In the genomic region with DNA sequence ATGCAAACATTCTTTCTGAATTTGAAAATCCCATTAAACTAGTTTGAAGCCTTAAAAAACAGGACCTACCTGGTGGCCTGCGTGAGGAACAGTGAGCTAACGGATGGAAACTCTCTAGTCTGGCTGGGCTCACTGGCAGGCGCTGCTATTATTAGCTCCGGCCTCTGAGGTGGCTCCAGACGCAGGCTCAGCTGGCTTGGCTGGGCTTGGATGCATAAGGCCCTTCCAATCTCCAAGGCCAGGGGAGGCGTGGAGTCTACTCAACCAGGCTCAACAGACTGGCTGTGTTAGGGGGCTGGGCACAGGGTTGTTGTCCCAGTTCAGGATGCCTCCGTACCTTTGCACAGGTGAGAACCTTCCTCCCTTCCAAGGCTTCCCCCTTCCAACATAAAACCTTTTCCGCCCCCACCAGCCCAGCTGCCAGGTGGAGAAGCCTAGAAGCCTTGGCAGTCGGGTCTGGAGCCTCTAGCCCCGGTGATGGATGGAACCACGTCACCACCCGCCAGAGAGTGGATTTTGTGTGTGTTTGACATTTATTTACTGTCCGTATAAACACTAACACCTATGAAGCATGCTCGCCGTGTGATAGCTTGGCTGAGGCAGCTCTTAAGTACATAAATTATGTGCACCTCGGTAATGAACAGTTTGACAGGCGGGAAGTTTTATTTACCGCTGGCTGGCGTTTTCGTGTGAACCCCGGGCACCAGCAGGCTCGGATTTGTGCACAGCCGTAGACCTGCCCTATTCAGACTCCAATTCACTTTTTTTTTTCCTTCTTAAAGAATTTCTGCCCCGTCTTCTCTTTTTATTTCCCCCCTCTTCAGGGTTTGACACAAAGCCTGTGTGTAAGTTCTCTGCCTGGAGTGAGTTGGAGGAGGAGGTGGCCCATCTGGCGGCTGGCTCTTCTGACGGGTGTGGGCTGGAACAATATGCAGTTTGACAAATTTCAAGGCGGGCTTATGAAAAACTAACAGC, we compare ENCODE assay signal across 10 mouse cellular contexts. TPM values are rescaled to one million over a fixed set of nuclear protein-coding genes. Genes with fewer than 3 reads are reported as not detected.
A peak's percentile ranks its signal among the peaks of the same experiment; 100 is the strongest.
DNase-seq lines count a peak whose midpoint lies in the region; ATAC-seq lines count a peak whose summit lies in the region.
"Had no signal": no experiment of that assay in that cellular context is flagged by ENCODE, and none has a peak within 500 bp of the region (broad histone marks: within the 10 kb centered on the region; RNA-seq: fewer than 3 reads in every experiment).

No protein-coding gene starts in this region.

- H3K4me1 ChIP-seq in intestine, embryonic 15.5 days (replicated peaks): peaks cover 16% of the 10 kb centered on the region; the same call in 1 of the 2 replicates
- H3K4me1 ChIP-seq: megakaryocyte, embryonic 14.5 days had no signal

- no peak overlapping the region for H3K4me3 ChIP-seq in intestine, embryonic 15.5 days (replicated peaks)
- H3K4me3 ChIP-seq: megakaryocyte, embryonic 14.5 days had no signal

- peak overlapping the region; percentile 7; the same call in 1 of the 2 replicates for H3K4me2 ChIP-seq in intestine, embryonic 15.5 days (replicated peaks)

- 32% methylated on average over 27 of the region's 27 CpGs for WGBS in intestine, embryonic 15.5 days

- no peak overlapping the region for H3K27ac ChIP-seq in intestine, embryonic 15.5 days

- H3K36me3 ChIP-seq in intestine, embryonic 15.5 days: no peaks in the 10 kb centered on the region

- no peak for ATAC-seq in intestine, embryonic 15.5 days
- no peak for ATAC-seq in granulocyte monocyte progenitor cell, adult 5-6 weeks (replicated peaks; ENCODE audit: poor library complexity, severe bottlenecking)

- no peak overlapping the region for H3K9ac ChIP-seq in intestine, embryonic 15.5 days

- DNase-seq in embryo, embryonic 11 days: peak; percentile 41
- DNase-seq in embryo, embryonic 10.5 days (ENCODE audit: low spot score): no peak
- peak; percentile 15 for DNase-seq in NIH3T3 (ENCODE audit: low read depth)
- peak; percentile 65 for DNase-seq in gastrocnemius, adult 18-20 months (ENCODE audit: low spot score)
- peak; percentile 14 for DNase-seq in lung, postnatal 36 days
- no peak for DNase-seq in natural killer cell, adult 2 months (ENCODE audit: low spot score in 2 of 2)

- H3K9me3 ChIP-seq in intestine, embryonic 15.5 days: no peaks in the 10 kb centered on the region

- H3K27me3 ChIP-seq in intestine, embryonic 15.5 days (replicated peaks): peaks cover 12% of the 10 kb centered on the region; the same call in 1 of the 2 replicates

RNA-seq across cellular contexts. Expression of gene Barx1, which starts 31.6 kb away (rescaled TPM):
- not detected for total RNA-seq in gastrocnemius, adult 18-20 months (2021)
- polyA plus RNA-seq in intestine, embryonic 15.5 days (2015; fragmentation: Nextera tagmentation; extraction: Ambion mirVana): 1.3 and 1.4 TPM in 2 replicates
- total RNA-seq in granulocyte monocyte progenitor cell, adult 5-6 weeks (2014; fragmentation: Nextera tagmentation): not detected in 2 replicates
- total RNA-seq in granulocyte monocyte progenitor cell, adult 5-6 weeks (2017): not detected in 2 replicates
- polyA plus RNA-seq: cortical plate, adult 2 months had no signal

Comparison
In these comparisons a context has a peak if more than half of its experiments do, and no peak if none do; other contexts are left out.
1. DNase-seq: peak in embryo, embryonic 11 days (single experiment), NIH3T3 (single experiment), gastrocnemius, adult 18-20 months (single experiment) and lung, postnatal 36 days (single experiment); none in embryo, embryonic 10.5 days (single experiment) and natural killer cell, adult 2 months (0 of 2).